Comparison of ENCODE assay signal across 9 mouse cellular contexts in the genomic region with DNA sequence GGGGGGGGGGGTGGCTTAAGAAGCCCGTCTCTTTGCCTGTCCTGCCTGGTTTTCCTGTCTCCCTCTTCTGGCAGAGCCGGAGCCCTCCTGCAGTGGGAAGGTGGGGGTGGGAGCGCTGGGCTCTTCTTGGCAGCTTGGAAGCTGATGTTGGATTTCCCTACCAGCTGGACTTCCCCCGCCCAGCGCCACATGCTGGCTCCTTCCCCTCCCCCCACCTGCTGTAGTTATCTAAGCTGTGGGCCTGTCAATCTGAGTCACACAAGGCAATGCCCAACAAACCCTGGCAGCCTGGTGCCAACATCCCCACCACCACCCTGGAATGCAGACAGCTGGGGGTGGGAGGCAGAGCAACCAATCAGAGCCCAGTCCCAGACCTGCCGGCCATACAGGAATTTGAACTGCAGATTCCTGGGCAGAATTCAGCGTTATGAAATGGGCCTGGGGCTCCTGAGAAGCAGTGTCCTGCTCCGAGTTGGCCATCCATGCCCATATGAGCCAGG. TPM values are rescaled to one million over a fixed set of nuclear protein-coding genes. Genes with fewer than 3 reads are reported as not detected.
DNase-seq lines count a peak whose midpoint lies in the region; ATAC-seq and TF ChIP-seq lines count a peak whose summit lies in the region.
"Had no signal": no experiment of that assay in that cellular context is flagged by ENCODE, and none has a peak within 500 bp of the region (broad histone marks: within the 10 kb centered on the region; RNA-seq: fewer than 3 reads in every experiment).

No protein-coding gene starts in this region.

- H3K9me3 ChIP-seq in lung, embryonic 14.5 days (ENCODE audit: low read depth, low read length): no peaks in the 10 kb centered on the region

- 0 out of 2 replicates have a peak, but pooled peaks have one; percentile 7 for TF ChIP-seq CTCF in lung, embryonic 14.5 days (IDR thresholded peaks at IDR 0.05; ENCODE audit: low read depth)

- no peaks in the 10 kb centered on the region for H3K36me3 ChIP-seq in lung, embryonic 14.5 days (ENCODE audit: insufficient read depth)

- peak; percentile 97 for DNase-seq in Muller cell, postnatal 12 days (ENCODE audit: inconsistent ontology term)
- DNase-seq in cerebellum, adult 9-11 months: peak; percentile 71
- DNase-seq in heart, adult 9 months (ENCODE audit: low spot score in 2 of 2): peak; percentile 15 to 19
- peak; percentile 73 for DNase-seq in kidney, postnatal 14 days
- peak; percentile 35 for DNase-seq in lung, embryonic 14.5 days
- DNase-seq in retina, postnatal 1 day: peak; percentile 97
- DNase-seq in urinary bladder, postnatal 36 days (ENCODE audit: low spot score in 2 of 2): no peak
- no peak for DNase-seq in spleen, postnatal 10 days (ENCODE audit: low spot score in 2 of 2)

- H3K4me2 ChIP-seq in lung, embryonic 14.5 days: 0 out of 2 replicates have a peak overlapping the region, but pooled peaks have one; percentile 10

- H3K27me3 ChIP-seq in lung, embryonic 14.5 days (ENCODE audit: insufficient read depth, low read length): peaks cover 36% of the 10 kb centered on the region

- no peak overlapping the region for H3K27ac ChIP-seq in lung, embryonic 14.5 days (ENCODE audit: low read depth)
- H3K27ac ChIP-seq: liver, embryonic 14.5 days had no signal

- WGBS in lung, embryonic 14.5 days: under 1% methylated on average over 8 of the region's 8 CpGs

- no peak overlapping the region for H3K9ac ChIP-seq in lung, embryonic 14.5 days
- H3K9ac ChIP-seq: liver, embryonic 14.5 days had no signal

- no peak overlapping the region for H3K4me3 ChIP-seq in lung, embryonic 14.5 days (ENCODE audit: low read depth, low read length)

- peaks cover 4% of the 10 kb centered on the region; the same call in 1 of the 2 replicates for H3K4me1 ChIP-seq in lung, embryonic 14.5 days (ENCODE audit: insufficient read depth)

- peak; percentile 66 for ATAC-seq in lung, embryonic 14.5 days (ENCODE audit: insufficient read depth)

RNA-seq across cellular contexts. Expression of gene Lrtm2, which starts 1.3 kb away (rescaled TPM):
- polyA plus RNA-seq in lung, embryonic 14.5 days (2014; fragmentation: Nextera tagmentation; extraction: Ambion mirVana): 0.05 and 0.16 TPM in 2 replicates

Comparison
In these comparisons a context has a peak if more than half of its experiments do, and no peak if none do; other contexts are left out.
1. DNase-seq: peak in Muller cell, postnatal 12 days (single experiment), cerebellum, adult 9-11 months (single experiment), heart, adult 9 months (2 of 2), kidney, postnatal 14 days (single experiment), lung, embryonic 14.5 days (single experiment) and retina, postnatal 1 day (single experiment); none in urinary bladder, postnatal 36 days (0 of 2) and spleen, postnatal 10 days (0 of 2).